Mouse (Mus musculus): Measurements from ENCODE around the gene Wdr27.
"Not testable (repeated sequence)": the region's sequence is repeated elsewhere in the genome, so short reads cannot be mapped to it uniquely, and the experiment has no call there.

The Wdr27 gene

GRCm38 (mm10) chr17:14943009-14943728 lies at the start of gene Wdr27, which contains the start of gene 1600012H06Rik:
Gene Wdr27, minus strand, starts transcription at chr17:14943158.
Gene 1600012H06Rik, plus strand, starts transcription at chr17:14943184.
- DNase-seq, result peak; percentile 97

GRCm38 (mm10) chr17:14992522-14993138 lies 49.7 kb upstream of the Wdr27 start:
- not testable (repeated sequence) for DNase-seq

GRCm38 (mm10) chr17:14990116-14990702 lies 47.3 kb upstream of the Wdr27 start:
- not testable (repeated sequence) for DNase-seq

- DNase-seq, result not testable (repeated sequence)
Observed at GRCm38 (mm10) chr17:14978362-14979038, 35.5 kb upstream of the Wdr27 start, which contains the start of the genes 9030025P20Rik and Gm3417. Gene 9030025P20Rik, plus strand, starts transcription at chr17:14978468. Gene Gm3417, minus strand, starts transcription at chr17:14978790.

GRCm38 (mm10) chr17:14977718-14978361 lies 34.9 kb upstream of the Wdr27 start:
- peak; percentile 20 for DNase-seq

- not testable (repeated sequence) for DNase-seq
Observed at GRCm38 (mm10) chr17:14968373-14968913, 25.5 kb upstream of the Wdr27 start.

GRCm38 (mm10) chr17:14961557-14962154 lies 18.7 kb upstream of the Wdr27 start:
- not testable (repeated sequence) for DNase-seq

GRCm38 (mm10) chr17:14960951-14961556 lies 18.1 kb upstream of the Wdr27 start, which contains the start of gene Phf10:
Gene Phf10, minus strand, starts transcription at chr17:14961273.
- peak; percentile 50 for DNase-seq

- DNase-seq, result peak; percentile 46
Observed at GRCm38 (mm10) chr17:14960520-14960919, 17.6 kb upstream of the Wdr27 start.

GRCm38 (mm10) chr17:14959979-14960378 lies 17.0 kb upstream of the Wdr27 start:
- no peak for DNase-seq

GRCm38 (mm10) chr17:14958686-14959327 lies 15.8 kb upstream of the Wdr27 start:
- DNase-seq, result no peak

GRCm38 (mm10) chr17:14953452-14953851 lies 10.5 kb upstream of the Wdr27 start:
- DNase-seq, result no peak

GRCm38 (mm10) chr17:14949161-14949827 lies 6.3 kb upstream of the Wdr27 start:
- DNase-seq, result no peak

- DNase-seq, result no peak
Observed at GRCm38 (mm10) chr17:14944551-14944950, 1.6 kb upstream of the Wdr27 start.

GRCm38 (mm10) chr17:14943729-14944059 lies 736 bp upstream of the Wdr27 start:
- no peak for DNase-seq

GRCm38 (mm10) chr17:14942181-14942580 lies 777 bp downstream of the Wdr27 start:
- peak; percentile 36 for DNase-seq

- no peak for DNase-seq
Observed at GRCm38 (mm10) chr17:14935841-14936605, 6.9 kb downstream of the Wdr27 start.

- not testable (repeated sequence) for DNase-seq
Observed at GRCm38 (mm10) chr17:14935280-14935679, 7.7 kb downstream of the Wdr27 start.

- no peak for DNase-seq
Observed at GRCm38 (mm10) chr17:14931469-14931868, 11.5 kb downstream of the Wdr27 start.

- no peak for DNase-seq
Observed at GRCm38 (mm10) chr17:14930697-14931096, 12.3 kb downstream of the Wdr27 start.
